Mouse (Mus musculus) inflammation-experienced regulatory T-cells, adult 6 months (primary cell): ENCODE data around the gene Gm9732. TPM values are rescaled to one million over a fixed set of nuclear protein-coding genes. Genes with fewer than 3 reads are reported as not detected.
"Not testable (repeated sequence)": the region's sequence is repeated elsewhere in the genome, so short reads cannot be mapped to it uniquely, and the experiment has no call there.

ENCODE experiments used
- ATAC-seq: one replicate; pipeline ENCODE4 v1.8.0; 2017
- polyA plus RNA-seq, 3 experiments: library from polyadenylated mRNA; unstranded; fragments of 100-300 nt; shearing (Covaris generic); gene quantifications; one replicate each; pipeline ENCODE4 v1.2.1; 2017

Gene Gm9732
- not detected for polyA plus RNA-seq

DNA sequence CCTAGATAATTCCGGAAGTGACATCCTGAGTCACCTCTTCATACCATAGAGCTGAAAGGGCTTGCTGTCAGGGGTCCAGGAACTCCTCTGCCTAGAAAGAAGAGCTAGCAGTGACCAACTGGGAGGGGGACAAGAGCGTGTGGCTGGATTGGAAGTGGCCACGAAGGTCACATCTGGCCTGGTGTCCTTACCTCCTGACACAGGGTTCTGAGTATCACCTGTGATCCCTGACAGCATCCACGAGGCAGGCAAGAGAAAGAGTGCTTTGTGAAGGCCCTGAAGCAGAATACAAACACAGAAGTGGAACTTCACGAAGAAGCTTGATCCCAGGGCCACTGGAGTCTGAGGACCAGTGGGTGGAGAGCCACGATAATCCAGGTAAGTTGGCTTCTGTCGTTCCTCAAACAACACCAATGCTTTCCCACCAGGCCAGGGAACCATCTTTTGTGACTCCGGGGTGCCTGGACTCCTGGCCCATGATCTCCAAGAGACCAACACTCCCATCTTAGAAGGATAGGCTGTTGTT is at the start of gene Gm9732:
Gene Gm9732 (plus strand): TSS at position 51 of the 526 bp plus-strand sequence.
- not testable (repeated sequence) for ATAC-seq

DNA sequence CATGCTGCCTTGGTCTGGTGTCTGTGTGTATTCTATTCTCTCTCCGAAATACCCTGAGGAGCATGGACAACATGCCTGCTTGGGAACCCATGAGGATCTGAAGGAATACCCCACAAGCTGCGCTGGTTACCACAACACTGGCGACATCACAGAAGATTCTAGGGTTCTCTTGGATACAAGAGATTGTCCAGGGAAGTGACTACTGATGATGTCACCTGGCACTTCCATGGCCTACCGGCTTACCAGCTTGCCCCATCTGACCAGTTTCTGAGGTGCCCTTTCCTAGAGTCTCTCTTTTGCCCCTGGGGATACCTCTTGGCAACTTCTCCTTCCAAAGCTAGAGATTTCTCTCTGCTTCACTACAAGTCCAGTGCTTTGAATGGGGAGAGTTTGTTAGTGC is 39.6 kb upstream of the Gm9732 start, which contains the start of gene Gm8122:
Gene Gm8122 (minus strand): TSS at position 101 of the 400 bp plus-strand sequence.
- ATAC-seq = not testable (repeated sequence)

DNA sequence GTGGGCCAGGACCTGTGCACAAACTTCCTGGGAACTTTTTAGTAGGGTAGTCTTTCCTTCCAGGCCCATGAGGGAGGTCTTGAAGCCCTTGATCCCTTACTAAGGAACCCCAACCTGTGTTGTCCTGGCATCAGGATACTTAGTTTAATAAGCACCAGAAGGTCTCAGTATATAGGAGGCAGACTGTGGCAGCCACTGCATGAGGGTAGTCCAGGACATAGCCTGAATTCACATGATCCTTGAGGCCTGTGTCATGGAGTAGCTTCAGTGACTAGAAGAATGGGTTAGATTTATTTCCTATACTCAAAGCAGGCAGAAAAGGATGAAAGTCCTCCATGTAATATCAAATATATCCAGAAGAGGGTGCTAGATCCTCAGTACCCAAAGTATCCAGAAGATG is 37.1 kb upstream of the Gm9732 start:
- not testable (repeated sequence) for ATAC-seq

DNA sequence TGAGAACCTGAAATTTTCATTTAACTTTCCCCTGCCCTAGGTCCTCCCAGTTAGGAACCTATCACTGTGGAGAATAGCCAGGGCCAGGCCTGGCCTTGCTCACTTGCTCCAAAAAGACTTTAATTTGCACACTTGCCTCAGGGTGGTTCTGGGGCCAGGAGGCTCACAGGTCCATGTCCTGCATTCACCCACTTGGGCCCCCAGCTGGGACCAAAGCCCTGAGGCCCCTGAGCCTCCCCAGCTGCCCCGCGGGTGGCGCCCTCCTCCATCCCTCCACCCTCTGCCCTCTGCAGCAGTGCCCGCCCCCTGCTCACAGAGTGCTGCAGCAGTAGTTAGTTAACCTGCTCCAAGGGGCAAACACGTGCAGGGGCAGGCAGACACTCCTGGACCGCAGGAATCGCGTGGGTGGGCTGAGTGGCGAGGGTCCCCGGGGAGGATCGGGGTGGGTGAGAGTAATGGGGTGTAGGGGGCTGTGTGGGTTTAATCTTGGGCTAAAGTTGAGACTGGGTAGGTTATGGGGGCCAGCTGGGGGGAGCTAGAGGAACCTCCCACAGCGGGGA is 25.1 kb upstream of the Gm9732 start:
- not testable (repeated sequence) for ATAC-seq

DNA sequence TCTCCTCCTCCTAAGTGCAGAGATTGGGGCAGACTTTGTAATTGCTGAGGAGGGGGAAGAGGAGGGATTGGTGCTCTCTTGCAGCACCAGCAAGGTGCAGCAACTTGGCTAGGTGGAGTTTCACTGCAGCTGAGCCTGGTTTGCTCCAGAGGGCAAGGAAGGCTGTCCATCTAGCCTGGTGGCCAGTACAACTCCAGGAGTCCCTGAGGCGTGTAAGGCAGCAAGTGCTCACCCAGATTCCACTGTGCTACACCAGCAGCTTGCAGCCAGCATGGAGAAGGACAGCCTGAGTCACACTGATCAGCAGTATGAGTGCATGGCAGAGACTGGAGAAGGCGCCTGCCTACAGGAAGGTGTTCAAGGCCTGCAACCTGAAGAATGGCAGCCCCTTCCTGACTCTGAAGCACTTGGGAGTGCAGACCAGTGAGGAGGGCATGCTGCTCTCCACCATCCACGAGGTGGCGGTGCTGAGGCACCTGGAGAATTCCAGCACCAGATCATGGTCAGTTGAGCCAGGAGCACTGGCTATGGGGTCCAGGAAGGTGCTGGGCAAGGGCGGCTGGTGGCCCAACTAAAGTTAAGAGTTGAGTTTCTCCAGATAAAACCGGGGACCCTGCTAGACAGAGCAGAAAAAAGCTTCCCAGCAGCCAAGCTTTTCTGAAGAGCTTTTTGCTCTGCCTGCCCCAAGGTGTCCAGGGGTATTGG is 24.1 kb upstream of the Gm9732 start:
- not testable (repeated sequence) for ATAC-seq

DNA sequence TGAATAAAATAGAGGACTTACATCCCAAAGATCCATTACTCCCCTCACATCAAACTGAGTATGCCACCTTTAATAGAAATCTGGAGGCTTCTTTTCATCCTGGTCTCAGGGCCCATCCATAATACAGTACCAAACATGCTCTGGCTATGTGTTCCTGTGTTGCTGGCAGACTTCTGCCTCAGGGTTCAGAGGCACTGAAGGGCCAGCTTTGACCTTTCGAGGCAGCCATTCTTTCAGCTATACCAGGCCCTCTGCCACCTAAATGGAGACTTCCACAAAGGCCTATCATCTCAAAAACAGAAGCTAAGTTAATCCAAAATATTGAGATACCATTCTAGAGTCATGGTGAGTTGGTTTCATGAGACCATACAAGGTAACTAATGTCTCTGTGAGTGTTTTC is 18.3 kb upstream of the Gm9732 start:
- ATAC-seq = not testable (repeated sequence)

DNA sequence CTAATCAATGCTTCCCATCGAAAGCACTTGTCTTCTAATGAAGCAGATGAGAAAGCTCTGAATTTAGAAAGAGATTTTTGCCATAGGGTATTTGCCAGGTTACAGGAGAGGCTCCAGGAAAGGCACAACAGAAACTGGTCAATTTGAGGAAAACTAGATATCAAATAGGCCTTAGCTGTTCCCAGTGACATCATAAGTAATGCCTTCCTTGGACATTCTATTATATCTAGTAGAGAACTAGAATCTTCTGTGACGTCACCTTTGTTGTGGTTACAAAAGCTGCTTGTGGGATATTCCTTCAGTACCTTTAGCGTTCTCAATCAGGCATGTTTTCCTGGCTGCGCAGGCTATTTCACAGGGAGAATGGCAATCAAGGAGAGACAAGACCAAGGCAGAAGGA is 16.5 kb upstream of the Gm9732 start, which contains the start of gene Gm8126:
Gene Gm8126 (plus strand): TSS at position 301 of the 400 bp plus-strand sequence.
- not testable (repeated sequence) for ATAC-seq

DNA sequence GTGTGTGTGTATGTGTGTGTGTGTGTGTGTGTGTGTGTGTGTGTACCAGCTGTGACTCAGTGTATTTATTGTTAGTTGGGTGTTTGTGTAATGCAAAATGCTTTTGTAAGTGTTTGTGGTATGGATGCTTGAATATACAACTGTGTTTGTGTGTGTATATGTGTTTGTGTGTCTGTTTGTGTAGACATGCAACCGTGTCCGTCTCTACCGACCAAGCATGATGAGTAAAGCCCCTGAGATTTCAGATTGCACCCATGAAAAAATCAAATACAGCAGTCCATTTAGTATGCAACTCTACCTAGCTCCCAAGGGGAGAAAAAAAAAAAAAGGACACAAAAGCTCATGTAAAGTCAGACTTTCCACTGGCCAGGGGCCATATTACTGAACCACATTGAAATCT is 11.4 kb upstream of the Gm9732 start:
- ATAC-seq = not testable (repeated sequence)

DNA sequence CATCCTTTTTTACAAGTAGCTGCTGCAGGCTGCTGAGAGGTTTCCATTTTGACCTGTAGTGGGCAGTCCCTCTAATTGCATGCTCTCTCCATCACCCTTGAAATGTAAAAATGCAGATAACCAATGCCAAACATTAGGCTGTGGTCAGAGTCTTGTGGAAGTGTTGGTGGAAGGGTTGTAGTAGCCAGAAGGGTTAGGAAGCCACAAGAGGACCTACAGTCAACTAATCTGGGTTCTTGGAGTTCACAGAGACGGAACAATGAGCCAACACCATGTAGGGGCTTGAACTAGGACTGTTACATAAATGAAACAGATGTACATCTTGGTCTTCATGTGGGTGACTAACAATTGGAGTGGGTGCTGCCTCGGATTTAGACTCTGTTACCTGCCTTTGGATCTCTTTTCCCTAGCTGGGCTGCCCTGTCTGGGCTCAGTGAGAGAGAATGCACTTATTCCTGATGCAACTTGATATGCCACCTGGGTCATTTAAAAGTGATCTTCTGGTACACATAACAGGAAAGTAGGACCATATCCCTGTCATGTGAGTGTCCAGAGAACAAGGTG is 6.2 kb upstream of the Gm9732 start:
- ATAC-seq = not testable (repeated sequence)

DNA sequence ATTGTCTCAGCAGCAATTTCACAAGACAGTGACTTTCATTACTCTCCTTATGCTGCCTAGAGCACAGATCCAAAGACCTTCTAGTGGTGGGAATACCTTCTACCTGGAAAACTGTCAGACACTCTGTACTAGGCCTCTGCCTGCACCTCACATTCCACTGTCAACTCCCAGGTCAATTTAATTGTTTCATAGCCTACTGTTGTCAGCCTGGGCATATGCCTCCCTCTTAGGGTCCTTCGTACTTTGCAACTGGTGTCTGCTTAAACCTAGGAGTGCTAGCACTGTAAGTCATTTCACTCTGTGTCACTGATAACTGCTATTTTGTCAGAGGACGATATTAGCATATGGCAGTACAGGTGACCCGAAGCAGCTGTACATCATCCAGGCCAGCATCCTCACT is 5.6 kb upstream of the Gm9732 start:
- ATAC-seq = not testable (repeated sequence)

DNA sequence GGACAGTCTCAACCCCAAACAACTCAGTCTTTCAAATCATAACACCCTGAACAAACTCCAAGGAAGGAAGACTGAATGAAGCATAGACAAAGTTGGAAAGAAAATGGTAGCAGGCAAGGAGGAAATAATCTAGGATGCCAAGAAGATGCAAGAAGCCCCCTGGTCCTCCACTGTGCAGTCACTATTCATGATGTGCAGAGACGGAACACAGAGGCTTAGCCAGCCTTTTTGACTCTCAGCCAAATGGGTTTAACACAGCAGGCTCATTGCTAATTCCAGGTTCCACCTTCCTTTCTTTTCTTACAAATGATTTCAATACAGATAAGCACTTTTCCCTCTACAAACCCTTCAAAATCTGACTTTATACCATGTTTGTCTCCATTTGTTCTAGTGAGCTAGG is 1.7 kb upstream of the Gm9732 start:
- ATAC-seq = not testable (repeated sequence)

DNA sequence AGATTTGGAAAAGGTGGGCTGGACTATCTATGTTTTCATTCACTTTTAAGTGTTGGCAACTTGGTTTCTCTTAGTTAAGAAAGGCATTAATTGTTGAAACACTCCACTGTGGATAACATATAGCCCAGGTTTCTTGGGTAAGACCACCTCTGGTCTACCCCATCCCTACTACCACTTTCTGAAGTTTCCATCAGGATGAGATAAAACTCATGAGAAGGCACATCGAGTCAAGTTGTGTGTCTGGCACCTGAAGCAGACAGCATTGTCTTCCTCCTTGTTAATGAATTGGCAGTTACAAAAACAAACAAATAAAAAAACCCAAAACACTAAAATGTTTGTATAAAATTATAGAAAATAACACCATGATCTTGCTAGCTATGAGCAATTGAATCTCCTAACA is 916 bp downstream of the Gm9732 start:
- not testable (repeated sequence) for ATAC-seq

DNA sequence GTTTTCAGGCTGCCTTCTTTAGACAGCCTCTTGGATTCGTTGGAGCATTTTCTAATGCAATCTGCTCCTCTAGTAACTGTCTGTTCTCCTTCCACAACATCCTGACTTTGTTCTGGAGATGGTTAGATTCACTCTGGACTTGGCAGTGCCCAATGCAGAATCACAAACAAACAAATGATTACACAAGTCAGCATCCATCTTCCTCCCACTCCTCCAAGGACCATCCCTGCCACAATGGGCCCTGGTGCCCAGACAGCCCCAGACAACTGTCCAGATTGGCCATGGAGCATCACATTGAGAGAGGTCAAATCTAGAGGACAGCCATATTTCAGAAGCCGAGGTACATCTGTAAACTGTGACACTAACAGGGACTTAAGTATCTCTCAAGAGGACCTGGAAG is 2.6 kb downstream of the Gm9732 start:
- ATAC-seq = not testable (repeated sequence)

DNA sequence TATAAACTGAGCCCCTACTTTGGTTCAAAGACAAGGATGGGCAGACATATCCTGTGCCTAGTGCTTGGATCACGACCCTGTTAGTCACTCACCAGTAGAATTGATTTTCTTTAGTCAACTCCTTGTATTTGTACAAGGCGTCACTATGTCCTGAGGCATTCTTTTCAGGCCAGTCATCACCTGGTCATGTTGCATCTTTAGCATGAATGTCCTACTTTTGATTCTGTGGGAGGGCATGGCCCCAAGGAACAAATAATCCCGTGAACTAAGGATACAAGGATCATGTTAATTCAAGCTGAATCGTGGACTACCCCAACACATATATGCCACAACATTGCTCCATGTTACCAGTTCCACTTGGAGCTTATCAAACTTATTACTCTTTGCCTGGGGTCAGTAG is 3.3 kb downstream of the Gm9732 start:
- not testable (repeated sequence) for ATAC-seq

DNA sequence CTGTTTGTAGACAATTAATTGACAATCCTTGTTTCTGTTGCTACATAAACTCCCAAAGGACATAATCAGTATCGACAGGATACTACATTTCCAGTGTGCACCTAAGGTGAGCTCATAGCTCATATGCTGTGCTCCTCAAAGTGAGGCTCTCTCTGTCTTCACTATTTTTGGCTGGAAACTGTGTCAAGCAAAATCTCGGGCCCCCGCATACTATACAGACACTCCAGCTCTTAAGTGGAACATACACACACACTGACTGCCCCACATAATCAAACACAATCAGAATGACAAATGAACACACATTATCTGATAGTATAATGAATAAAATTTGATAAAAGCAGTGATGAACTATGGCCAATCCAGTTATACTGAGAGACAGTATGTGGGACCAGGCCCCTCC is 3.8 kb downstream of the Gm9732 start:
- ATAC-seq = not testable (repeated sequence)

DNA sequence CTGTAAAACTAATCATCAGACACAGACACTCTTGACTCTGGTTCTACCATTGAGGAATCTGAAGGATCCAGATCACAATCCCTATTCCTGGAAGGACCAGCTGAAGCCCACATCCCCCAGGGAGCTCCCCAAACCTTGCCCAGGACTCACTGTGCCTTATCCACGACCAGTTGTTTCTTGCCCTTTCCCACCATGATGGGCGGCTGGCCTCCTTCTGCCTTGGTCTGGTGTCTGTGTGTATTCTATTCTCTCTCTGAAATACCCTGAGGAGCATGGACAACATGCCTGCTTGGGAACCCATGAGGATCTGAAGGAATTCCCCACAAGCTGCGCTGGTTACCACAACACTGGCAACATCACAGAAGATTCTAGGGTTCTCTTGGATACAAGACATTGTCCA is 18.7 kb downstream of the Gm9732 start, which contains the start of gene Gm8127:
Gene Gm8127 (minus strand): TSS at position 330 of the 400 bp plus-strand sequence.
- ATAC-seq = not testable (repeated sequence)

DNA sequence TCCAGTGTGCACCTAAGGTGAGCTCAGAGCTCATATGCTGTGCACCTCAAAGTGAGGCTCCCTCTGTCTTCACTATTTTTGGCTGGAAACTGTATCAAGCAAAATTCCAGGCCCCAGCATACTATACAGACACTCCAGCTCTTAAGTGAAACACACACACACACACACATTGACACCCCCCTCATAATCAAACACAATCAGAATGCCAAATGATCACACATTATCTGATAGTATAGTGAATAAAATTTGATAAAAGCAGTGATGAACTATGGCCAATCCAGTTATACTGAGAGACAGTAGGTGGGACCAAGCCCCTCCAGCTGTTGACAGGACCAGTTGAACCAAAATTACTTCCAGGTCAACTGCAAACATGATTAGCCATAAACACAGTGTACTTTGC is 44.7 kb downstream of the Gm9732 start:
- not testable (repeated sequence) for ATAC-seq

DNA sequence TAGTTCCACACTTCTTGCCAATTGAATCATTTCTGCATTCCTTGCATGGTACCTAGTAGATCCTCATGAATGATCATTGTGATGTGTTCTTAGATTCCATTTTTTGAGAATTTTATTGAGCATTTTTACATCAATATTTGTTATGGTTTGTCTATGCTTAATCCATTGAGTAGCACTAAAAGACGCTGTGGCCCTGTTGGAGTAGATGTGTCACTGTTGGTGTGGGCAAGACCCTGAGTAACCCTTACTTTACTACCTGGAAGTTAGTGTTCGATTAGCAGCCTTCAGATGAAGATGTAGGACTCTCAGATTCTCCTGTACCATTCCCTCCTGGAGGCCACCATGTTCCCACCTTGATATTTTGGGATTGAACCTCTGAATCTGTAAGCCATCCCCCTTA is 53.8 kb downstream of the Gm9732 start:
- not testable (repeated sequence) for ATAC-seq

DNA sequence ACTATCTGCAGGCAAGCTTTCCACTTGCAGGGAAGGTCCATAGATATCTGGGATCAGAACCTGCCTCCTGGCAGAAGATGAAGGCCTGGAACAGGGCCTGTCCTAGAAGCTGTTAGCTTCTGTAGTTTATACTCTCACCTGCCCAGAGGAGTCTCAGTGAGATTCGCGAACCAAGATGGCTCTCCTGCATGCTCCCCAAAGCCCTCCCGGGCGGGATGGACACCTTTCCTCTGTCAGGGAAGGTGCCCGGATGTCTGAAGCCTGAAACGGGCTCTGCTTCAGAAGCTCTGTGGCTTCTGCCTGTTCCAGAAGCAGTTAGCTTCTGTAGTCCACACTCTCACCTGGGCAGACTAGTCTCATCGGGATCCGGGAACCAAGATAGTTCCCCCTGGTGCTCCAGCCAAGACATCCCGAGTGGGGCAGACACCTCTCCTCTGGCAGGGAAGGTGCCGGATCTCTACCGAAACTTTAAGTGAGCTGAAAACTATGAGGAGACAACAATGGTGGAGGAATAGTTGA is 56.6 kb downstream of the Gm9732 start:
- not testable (repeated sequence) for ATAC-seq

DNA sequence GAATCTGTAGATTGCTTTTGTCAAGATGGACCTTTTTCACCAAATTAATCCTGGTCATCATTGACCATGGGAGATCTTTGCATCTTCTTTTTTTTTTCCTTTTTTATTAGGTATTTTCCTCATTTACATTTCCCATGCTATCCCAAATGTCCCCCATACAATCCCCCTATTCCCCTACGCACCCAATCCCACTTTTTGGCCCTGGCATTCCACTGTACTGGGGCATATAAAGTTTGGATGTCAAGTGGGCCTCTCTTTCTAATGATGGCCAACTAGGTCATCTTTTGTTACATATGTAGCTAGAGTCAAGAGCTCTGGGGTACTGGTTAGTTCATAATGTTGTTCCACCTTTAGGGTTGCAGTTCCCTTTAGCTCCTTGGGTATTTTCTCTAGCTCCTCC is 62.8 kb downstream of the Gm9732 start:
- not testable (repeated sequence) for ATAC-seq

DNA sequence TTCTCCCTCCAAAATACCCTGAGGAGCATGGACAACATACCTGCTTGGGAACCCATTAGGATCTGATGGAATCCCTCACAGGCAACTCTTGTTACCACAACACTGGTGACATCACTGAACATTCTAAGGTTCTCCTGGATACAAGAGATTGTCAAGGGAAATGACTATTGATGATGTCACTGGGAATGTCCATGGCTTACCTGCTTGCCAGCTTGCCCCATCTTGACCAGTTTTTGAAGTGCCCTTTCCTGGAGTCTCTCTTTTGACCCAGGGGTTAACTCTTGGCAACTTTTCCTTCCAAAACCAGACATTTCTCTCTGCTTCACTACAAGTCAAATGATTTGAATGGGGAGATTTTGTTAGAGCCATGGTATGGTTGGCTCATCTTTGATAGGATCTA is 72.9 kb downstream of the Gm9732 start, which contains the start of gene 1700001F09Rik:
Gene 1700001F09Rik (minus strand): TSS at position 101 of the 400 bp plus-strand sequence.
- not testable (repeated sequence) for ATAC-seq

DNA sequence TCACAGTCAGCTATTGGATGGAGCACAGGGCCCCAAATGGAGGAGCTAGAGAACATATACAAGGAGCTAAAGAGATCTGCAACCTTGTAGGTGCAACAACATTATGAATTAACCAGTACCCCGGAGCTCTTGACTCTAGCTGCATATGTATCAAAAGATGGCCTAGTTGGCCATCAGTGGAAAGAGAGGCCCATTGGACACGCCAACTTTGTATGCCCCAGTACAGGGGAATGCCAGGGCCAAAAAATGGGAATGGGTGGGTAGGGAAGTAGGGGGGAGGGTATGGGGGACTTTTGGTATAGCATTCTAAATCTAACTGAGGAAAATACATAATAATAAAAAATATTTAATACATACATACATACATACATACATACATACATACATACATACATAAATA is 78.1 kb downstream of the Gm9732 start:
- not testable (repeated sequence) for ATAC-seq
